ENCODE assay signal across 19 mouse cellular contexts in genomic region chr5:134947420-134948084, GRCm38 (mm10). TPM values are rescaled to one million over a fixed set of nuclear protein-coding genes. Genes with fewer than 3 reads are reported as not detected.
DNase-seq lines count a peak whose midpoint lies in the region; ATAC-seq and TF ChIP-seq lines count a peak whose summit lies in the region.
"Had no signal": no experiment of that assay in that cellular context is flagged by ENCODE, and none has a peak within 500 bp of the region (broad histone marks: within the 10 kb centered on the region; RNA-seq: fewer than 3 reads in every experiment).

No protein-coding gene starts in this region.

- no peak overlapping the region for H3K4me3 ChIP-seq in kidney, embryonic 15.5 days (replicated peaks)
- H3K4me3 ChIP-seq in ES-E14 (ENCODE audit: insufficient read depth in 1 of 2, low read depth in 1 of 2, low read length in 2 of 2, poor library complexity in 1 of 2, severe bottlenecking in 1 of 2) = peak overlapping the region; percentile 66 to 82; a peak in 3 of 4 replicates
- H3K4me3 ChIP-seq in intestine, embryonic 16.5 days (ENCODE audit: low read length) = 0 out of 2 replicates have a peak overlapping the region, but pooled peaks have one; percentile 47
- H3K4me3 ChIP-seq in neural tube, embryonic 15.5 days (replicated peaks) = no peak overlapping the region
- H3K4me3 ChIP-seq: erythroblast, embryonic 14.5 days had no signal

- peak overlapping the region; percentile 86 for H3K27ac ChIP-seq in kidney, embryonic 15.5 days
- H3K27ac ChIP-seq in ES-E14 (ENCODE audit: insufficient read depth, low read depth, low read length, poor library complexity, severe bottlenecking) = peak overlapping the region; percentile 84
- peak overlapping the region; percentile 90 for H3K27ac ChIP-seq in intestine, embryonic 16.5 days (ENCODE audit: low read length)
- no peak overlapping the region for H3K27ac ChIP-seq in neural tube, embryonic 15.5 days (replicated peaks)
- H3K27ac ChIP-seq: liver, embryonic 14.5 days had no signal

- no peak overlapping the region for H3K4me2 ChIP-seq in kidney, embryonic 15.5 days
- H3K4me2 ChIP-seq in intestine, embryonic 16.5 days (ENCODE audit: low read depth, low read length) = peak overlapping the region; percentile 27
- H3K4me2 ChIP-seq in neural tube, embryonic 15.5 days = no peak overlapping the region
- H3K4me2 ChIP-seq: midbrain, embryonic 11.5 days had no signal

- no peaks in the 10 kb centered on the region for H3K9me3 ChIP-seq in kidney, embryonic 15.5 days (replicated peaks)
- H3K9me3 ChIP-seq in ES-E14 (ENCODE audit: control insufficient read depth, insufficient read depth, low read depth, low read length) = no peaks in the 10 kb centered on the region
- no peaks in the 10 kb centered on the region for H3K9me3 ChIP-seq in intestine, embryonic 16.5 days (ENCODE audit: control insufficient read depth, low read length)
- H3K9me3 ChIP-seq in neural tube, embryonic 15.5 days (replicated peaks) = no peaks in the 10 kb centered on the region
- H3K9me3 ChIP-seq: heart, embryonic 12.5 days; hindbrain, embryonic 10.5 days had no signal

- H3K9ac ChIP-seq in kidney, embryonic 15.5 days = no peak overlapping the region
- H3K9ac ChIP-seq in ES-E14 (ENCODE audit: insufficient read depth, low read depth, low read length, poor library complexity, severe bottlenecking) = no peak overlapping the region
- H3K9ac ChIP-seq in intestine, embryonic 16.5 days (ENCODE audit: low read depth, low read length) = peak overlapping the region; percentile 74; the same call in 1 of the 2 replicates
- H3K9ac ChIP-seq in neural tube, embryonic 15.5 days (replicated peaks) = no peak overlapping the region
- H3K9ac ChIP-seq: heart, embryonic 12.5 days; liver, embryonic 14.5 days had no signal

- 45% methylated on average over 5 of the region's 5 CpGs for WGBS in kidney, embryonic 15.5 days
- WGBS in intestine, embryonic 16.5 days = 38% methylated on average over 5 of the region's 5 CpGs
- WGBS in neural tube, embryonic 15.5 days = 67% methylated on average over 5 of the region's 5 CpGs

- peaks cover 28% of the 10 kb centered on the region for H3K27me3 ChIP-seq in kidney, embryonic 15.5 days
- H3K27me3 ChIP-seq in intestine, embryonic 16.5 days (replicated peaks; ENCODE audit: control insufficient read depth, insufficient read depth, low read length) = no peaks in the 10 kb centered on the region
- H3K27me3 ChIP-seq in neural tube, embryonic 15.5 days (replicated peaks) = peaks cover 24% of the 10 kb centered on the region

- in situ Hi-C loops in ES-E14 (cut with MboI; ENCODE audit: low sequenced_read_pairs in 2 of 2, unreplicated experiment in 2 of 2) = no loop called here

- peaks cover 43% of the 10 kb centered on the region for H3K4me1 ChIP-seq in kidney, embryonic 15.5 days
- peaks cover 12 to 40% of the 10 kb centered on the region in 2 experiments for H3K4me1 ChIP-seq in ES-E14 (ENCODE audit: control insufficient read depth in 2 of 2, insufficient read depth in 2 of 2, low read length in 2 of 2, poor library complexity in 1 of 2)
- peaks cover 24% of the 10 kb centered on the region for H3K4me1 ChIP-seq in intestine, embryonic 16.5 days (ENCODE audit: control insufficient read depth, insufficient read depth, low read length)
- H3K4me1 ChIP-seq in neural tube, embryonic 15.5 days = peaks cover 11% of the 10 kb centered on the region

- no peaks in the 10 kb centered on the region for H3K36me3 ChIP-seq in kidney, embryonic 15.5 days
- H3K36me3 ChIP-seq in ES-E14 (ENCODE audit: control insufficient read depth, insufficient read depth, low read length, poor library complexity, severe bottlenecking) = peaks cover 7% of the 10 kb centered on the region; the same call in 1 of the 2 replicates
- H3K36me3 ChIP-seq in intestine, embryonic 16.5 days (ENCODE audit: control insufficient read depth, insufficient read depth, low read length) = no peaks in the 10 kb centered on the region
- H3K36me3 ChIP-seq in neural tube, embryonic 15.5 days = no peaks in the 10 kb centered on the region
- H3K36me3 ChIP-seq: heart, embryonic 12.5 days; hindbrain, embryonic 10.5 days had no signal

- no peak for ATAC-seq in kidney, embryonic 15.5 days (replicated peaks; ENCODE audit: low FRiP score)
- peak; percentile 14 for ATAC-seq in intestine, embryonic 16.5 days
- no peak for ATAC-seq in neural tube, embryonic 15.5 days (ENCODE audit: low FRiP score)

- DNase-seq in kidney, postnatal 36 days = no peak
- DNase-seq in ES-E14 (ENCODE audit: low read depth, low spot score) = no peak
- peak; percentile 53 to 57 for DNase-seq in lung, postnatal 4 days
- DNase-seq in adrenal gland, postnatal 36 days = no peak
- no peak for DNase-seq in retina, embryonic 14.5 days (ENCODE audit: low spot score)
- DNase-seq: B cell, adult 2 months; cerebellum, adult 11-12 months; gastrocnemius, postnatal 25 days; right cerebral cortex, postnatal 14 days had no signal

TF ChIP-seq in ES-E14, 5 proteins besides CTCF, POLR2A, EP300 and RAD21:
- TF ChIP-seq CHD2 (IDR thresholded peaks at IDR 0.05; ENCODE audit: low read depth, low read length) (0 out of 2 replicates have a peak, but pooled peaks have one; percentile 10), ZC3H11A (IDR thresholded peaks at IDR 0.05; ENCODE audit: borderline replicate concordance, low read depth, low read length) (no peak)

RNA-seq across cellular contexts. Expression of gene Cldn4, which starts 0.8 kb away (rescaled TPM):
- 39.3 and 45.6 TPM in 2 replicates for polyA plus RNA-seq in kidney, embryonic 15.5 days (2015; fragmentation: Nextera tagmentation; extraction: Ambion mirVana)
- total RNA-seq in ES-E14 (2012; rRNA removed) = 150 and 350 TPM in 2 replicates
- polyA plus RNA-seq in intestine, embryonic 16.5 days (2015; fragmentation: Nextera tagmentation; extraction: Ambion mirVana) = 48.7 and 54.2 TPM in 2 replicates
- not detected for total RNA-seq in adrenal gland, postnatal 36 days (2021)
- 0.13 and 10.1 TPM in 2 replicates for polyA plus RNA-seq in neural tube, embryonic 15.5 days (2015; fragmentation: Nextera tagmentation; extraction: Ambion mirVana)
- total RNA-seq: gastrocnemius, postnatal 25 days; left cerebral cortex, postnatal 25 days had no signal
- polyA plus RNA-seq: erythroblast, embryonic 14.5 days had no signal

RNA-seq across cellular contexts. Expression of gene Mettl27, which starts 15.4 kb away (rescaled TPM):
- polyA plus RNA-seq in kidney, embryonic 15.5 days (2015; fragmentation: Nextera tagmentation; extraction: Ambion mirVana) = 23.3 and 26.1 TPM in 2 replicates
- 15.6 and 17.3 TPM in 2 replicates for total RNA-seq in ES-E14 (2012; rRNA removed)
- 27.2 TPM in 2 replicates for polyA plus RNA-seq in intestine, embryonic 16.5 days (2015; fragmentation: Nextera tagmentation; extraction: Ambion mirVana)
- total RNA-seq in adrenal gland, postnatal 36 days (2021) = 10 to 100 TPM; 18.5 to 29.9 TPM
- 4.2 and 9.2 TPM in 2 replicates for polyA plus RNA-seq in neural tube, embryonic 15.5 days (2015; fragmentation: Nextera tagmentation; extraction: Ambion mirVana)

RNA-seq across cellular contexts. Expression of gene Cldn13, which starts 32.2 kb away (rescaled TPM):
- 2.0 and 5.1 TPM in 2 replicates for polyA plus RNA-seq in kidney, embryonic 15.5 days (2015; fragmentation: Nextera tagmentation; extraction: Ambion mirVana)
- not detected in 2 replicates for total RNA-seq in ES-E14 (2012; rRNA removed)
- polyA plus RNA-seq in intestine, embryonic 16.5 days (2015; fragmentation: Nextera tagmentation; extraction: Ambion mirVana) = 2.1 and 6.4 TPM in 2 replicates
- not detected for total RNA-seq in adrenal gland, postnatal 36 days (2021)
- not detected in 2 replicates for polyA plus RNA-seq in neural tube, embryonic 15.5 days (2015; fragmentation: Nextera tagmentation; extraction: Ambion mirVana)
- total RNA-seq: gastrocnemius, postnatal 25 days; left cerebral cortex, postnatal 25 days had no signal

RNA-seq across cellular contexts. Expression of gene Cldn3, which starts 38.5 kb away (rescaled TPM):
- 52.9 and 56.3 TPM in 2 replicates for polyA plus RNA-seq in kidney, embryonic 15.5 days (2015; fragmentation: Nextera tagmentation; extraction: Ambion mirVana)
- 8.4 and 24.1 TPM in 2 replicates for total RNA-seq in ES-E14 (2012; rRNA removed)
- polyA plus RNA-seq in intestine, embryonic 16.5 days (2015; fragmentation: Nextera tagmentation; extraction: Ambion mirVana) = 187 and 217 TPM in 2 replicates
- total RNA-seq in adrenal gland, postnatal 36 days (2021) = under 1 TPM in 1 of 2 experiments, not detected in 1; 0.43 TPM
- 0.96 and 16.8 TPM in 2 replicates for polyA plus RNA-seq in neural tube, embryonic 15.5 days (2015; fragmentation: Nextera tagmentation; extraction: Ambion mirVana)
- total RNA-seq: MEL had no signal

RNA-seq across cellular contexts. Expression of gene Tmem270, which starts 41.0 kb away (rescaled TPM):
- polyA plus RNA-seq in kidney, embryonic 15.5 days (2015; fragmentation: Nextera tagmentation; extraction: Ambion mirVana) = not detected in 2 replicates
- not detected in 2 replicates for total RNA-seq in ES-E14 (2012; rRNA removed)
- polyA plus RNA-seq in intestine, embryonic 16.5 days (2015; fragmentation: Nextera tagmentation; extraction: Ambion mirVana) = not detected in 2 replicates
- not detected for total RNA-seq in adrenal gland, postnatal 36 days (2021)
- not detected in 2 replicates for polyA plus RNA-seq in neural tube, embryonic 15.5 days (2015; fragmentation: Nextera tagmentation; extraction: Ambion mirVana)
- total RNA-seq: gastrocnemius, postnatal 25 days; left cerebral cortex, postnatal 25 days; MEL had no signal
- polyA plus RNA-seq: heart, embryonic 12.5 days; hindbrain, embryonic 10.5 days; midbrain, embryonic 11.5 days had no signal

Comparison
In these comparisons a context has a peak if more than half of its experiments do, and no peak if none do; other contexts are left out.
1. H3K4me3 ChIP-seq: peak in ES-E14 (2 of 2) and intestine, embryonic 16.5 days (single experiment); none in kidney, embryonic 15.5 days (single experiment) and neural tube, embryonic 15.5 days (single experiment).
2. DNase-seq: peak in lung, postnatal 4 days (2 of 2); none in kidney, postnatal 36 days (0 of 2), ES-E14 (single experiment), adrenal gland, postnatal 36 days (0 of 2) and retina, embryonic 14.5 days (single experiment).